Mouse (Mus musculus) adrenal gland, postnatal 36 days (tissue): ENCODE data around the gene Idi2. TPM values are rescaled to one million over a fixed set of nuclear protein-coding genes. Genes with fewer than 3 reads are reported as not detected.
"Not testable (repeated sequence)": the region's sequence is repeated elsewhere in the genome, so short reads cannot be mapped to it uniquely, and the experiment has no call there.

Source experiments
- DNase-seq, 2 experiments: peaks; one replicate each; pipeline ENCODE4 v3.0.0; 2021; ENCODE audit warnings: mixed read lengths in 1 of 2
- microRNA-seq: library from miRNA; unstranded; fragments of <30 nt; microRNA quantifications from one replicate; pipeline ENCODE4 v1.2.0, GENCODE M21; 2021
- total RNA-seq, 2 experiments: library from RNA; stranded (reverse); gene quantifications; 2 replicates each; pipeline ENCODE4 v1.2.3; 2021

The Idi2 gene
- total RNA-seq, 2 experiments from 2014 or later = not detected

DNA sequence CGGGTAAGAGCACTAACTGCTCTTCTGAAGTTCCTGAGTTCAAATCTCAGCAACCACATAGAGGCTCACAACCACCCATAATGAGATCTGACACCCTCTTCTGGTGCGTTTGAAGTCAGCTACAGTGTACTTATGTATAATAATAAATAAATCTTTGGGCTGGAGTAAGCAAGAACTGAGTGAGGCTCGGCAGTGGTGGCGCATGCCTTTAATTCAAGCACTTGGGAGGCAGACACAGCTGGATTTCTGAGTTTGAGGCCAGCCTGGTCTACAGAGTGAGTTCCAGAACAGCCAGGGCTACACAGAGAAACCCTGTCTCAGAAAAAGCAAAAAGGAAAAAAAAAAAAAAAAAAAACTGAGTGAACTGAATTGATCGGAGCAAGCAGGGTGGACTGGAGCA, 44.6 kb downstream of the Idi2 start:
- not testable (repeated sequence) for DNase-seq

DNA sequence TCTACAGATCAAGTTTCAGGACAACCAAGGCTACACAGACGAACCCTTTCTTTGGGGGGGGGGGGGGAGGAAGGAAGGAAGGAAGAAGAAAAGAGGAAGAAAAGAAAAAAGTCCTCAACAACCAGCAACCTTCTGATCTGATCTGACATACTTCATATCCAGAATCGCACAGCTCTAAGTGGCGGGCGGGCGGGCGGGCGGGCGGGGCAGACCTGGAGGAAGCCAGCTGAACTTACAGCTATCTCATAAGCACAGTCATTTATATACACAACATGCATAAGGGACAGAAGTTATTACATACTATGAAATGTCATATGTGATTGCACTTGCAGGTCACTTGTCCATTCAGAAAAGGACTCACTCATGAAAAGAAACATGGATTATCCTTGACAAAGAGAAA, 46.8 kb downstream of the Idi2 start:
- no peak for DNase-seq

DNA sequence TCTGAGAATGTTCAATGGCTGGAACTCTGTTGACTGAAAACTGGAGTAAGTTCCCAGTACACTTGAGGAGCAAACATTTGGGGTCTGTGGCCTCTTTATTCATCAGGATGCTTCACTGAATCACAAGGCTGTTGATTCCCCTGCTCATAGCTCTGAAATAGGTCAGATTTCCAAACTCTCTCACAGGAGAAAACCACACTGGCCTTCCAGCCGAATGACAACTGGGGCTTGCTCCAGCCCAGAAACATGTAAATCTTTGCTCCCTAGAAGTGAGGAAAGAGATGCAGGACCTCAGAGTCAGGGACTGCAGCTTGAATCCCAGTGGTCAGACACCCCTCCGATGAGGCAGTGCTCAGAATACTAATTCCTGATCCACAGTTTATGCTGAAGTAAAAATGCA, 50.6 kb downstream of the Idi2 start:
- peak; percentile 19 to 51 for DNase-seq

Small RNA genes lying within 50 kb of the gene (microRNA-seq; reads per million reads assigned to microRNA genes)
- gene Gm22750 = not detected

Other genes with a start within 250 kb of the Idi2 start
- gene Wdr37, start 81.0 kb upstream of the Idi2 start, total RNA-seq = 10 to 100 TPM; 40.8 TPM
- 100 to 1,000 TPM; 113 to 187 TPM for gene Idi1, start 67.4 kb upstream of the Idi2 start, total RNA-seq
- not detected for gene Gm9745, start 4.6 kb upstream of the Idi2 start, total RNA-seq
- 10 to 100 TPM; 64.4 to 76.0 TPM for gene Gtpbp4, start 43.2 kb downstream of the Idi2 start, total RNA-seq
- gene Larp4b, start 141.0 kb downstream of the Idi2 start, total RNA-seq = 10 to 100 TPM; 71.3 to 73.4 TPM